Mouse (Mus musculus) urinary bladder, adult 2 months (tissue): ENCODE measurements around the gene Vmn2r83. TPM values are rescaled to one million over a fixed set of nuclear protein-coding genes. Genes with fewer than 3 reads are reported as not detected.
"Not testable (repeated sequence)": the region's sequence is repeated elsewhere in the genome, so short reads cannot be mapped to it uniquely, and the experiment has no call there.

ENCODE experiments used
- DNase-seq: peaks from one replicate; pipeline ENCODE4 v3.0.0; 2022; ENCODE audit warnings: low spot score
- polyA plus RNA-seq: library from polyadenylated mRNA; depleted of rRNA; stranded (reverse); fragments of >200 nt; gene quantifications from 2 replicates; pipeline ENCODE4 v1.2.3, GENCODE M21; 2012; rRNA removed

Vmn2r83 gene
- polyA plus RNA-seq: not detected in 2 replicates

DNA sequence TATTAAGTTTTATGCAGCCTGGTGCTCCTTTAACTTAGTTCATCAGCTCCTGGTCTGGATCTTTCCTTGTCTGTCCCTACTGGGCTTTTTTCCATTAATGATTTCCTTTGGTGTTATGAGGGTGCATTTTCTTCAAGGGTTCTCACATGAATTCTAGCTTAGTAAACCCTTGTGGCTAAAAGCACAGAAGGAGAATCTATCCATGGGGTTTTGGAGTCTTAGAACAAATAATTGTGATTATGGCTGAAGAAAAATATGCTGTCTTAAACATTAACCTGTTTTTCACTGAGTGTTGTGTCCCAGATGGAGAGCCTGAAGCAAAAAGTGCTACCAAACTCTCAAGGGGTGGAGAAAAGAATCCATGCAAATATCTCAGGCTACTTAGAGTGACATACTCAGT lies at the start of gene Vmn2r83:
Gene Vmn2r83, plus strand, starts transcription at position 301 of the 400 bp plus-strand sequence.
- no peak for DNase-seq

DNA sequence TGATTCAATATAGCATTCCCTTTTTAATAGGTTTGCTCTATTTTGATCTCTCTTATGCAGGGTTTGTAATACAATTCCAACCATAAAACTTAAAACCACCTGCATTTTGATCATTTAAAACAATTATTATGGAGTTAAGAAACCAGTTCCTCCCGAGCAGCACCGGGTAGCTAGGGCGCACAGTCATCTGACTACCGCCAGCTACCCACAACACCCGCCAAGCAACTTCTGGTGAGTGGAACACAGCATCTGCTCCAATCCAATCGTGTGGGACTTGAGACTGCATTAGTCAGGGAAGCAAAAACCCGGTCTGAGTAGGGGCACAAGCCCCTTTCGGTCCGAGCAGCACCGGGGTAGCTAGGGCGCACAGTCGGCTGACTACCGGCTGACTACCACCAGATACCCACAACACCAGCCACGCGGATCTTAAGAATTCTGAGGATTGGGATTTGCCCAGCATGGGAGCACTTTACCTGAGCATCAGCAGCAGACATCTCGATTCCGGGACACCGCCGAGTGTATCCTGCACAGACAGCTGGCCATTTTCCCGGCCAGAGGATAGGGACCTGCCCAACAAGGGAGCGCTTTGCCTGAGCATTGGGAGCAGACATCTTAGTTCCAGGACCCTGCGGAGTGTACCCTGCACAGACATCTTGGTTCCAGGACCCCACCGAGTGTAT lies 33.2 kb upstream of the Vmn2r83 start:
- not testable (repeated sequence) for DNase-seq

DNA sequence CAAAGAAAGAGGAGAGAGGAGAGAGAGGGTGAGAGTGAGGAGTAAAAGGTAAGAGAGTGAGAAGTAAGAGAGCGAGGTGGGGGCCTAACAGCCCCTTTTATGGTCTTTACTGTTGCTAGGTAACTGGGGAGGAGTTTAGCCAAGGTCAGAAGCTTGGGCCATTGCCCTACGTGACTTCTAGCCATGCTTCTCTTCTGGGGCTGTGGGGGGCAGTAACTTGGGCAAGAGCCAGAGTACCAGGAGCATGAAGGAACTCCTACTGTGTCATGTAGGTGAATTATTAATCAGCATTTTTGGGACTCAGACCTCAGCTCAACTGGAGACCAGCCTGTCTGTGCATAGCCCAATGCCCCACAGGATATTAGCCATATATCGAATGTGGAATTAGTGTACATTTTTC lies 27.4 kb downstream of the Vmn2r83 start:
- DNase-seq: no peak

DNA sequence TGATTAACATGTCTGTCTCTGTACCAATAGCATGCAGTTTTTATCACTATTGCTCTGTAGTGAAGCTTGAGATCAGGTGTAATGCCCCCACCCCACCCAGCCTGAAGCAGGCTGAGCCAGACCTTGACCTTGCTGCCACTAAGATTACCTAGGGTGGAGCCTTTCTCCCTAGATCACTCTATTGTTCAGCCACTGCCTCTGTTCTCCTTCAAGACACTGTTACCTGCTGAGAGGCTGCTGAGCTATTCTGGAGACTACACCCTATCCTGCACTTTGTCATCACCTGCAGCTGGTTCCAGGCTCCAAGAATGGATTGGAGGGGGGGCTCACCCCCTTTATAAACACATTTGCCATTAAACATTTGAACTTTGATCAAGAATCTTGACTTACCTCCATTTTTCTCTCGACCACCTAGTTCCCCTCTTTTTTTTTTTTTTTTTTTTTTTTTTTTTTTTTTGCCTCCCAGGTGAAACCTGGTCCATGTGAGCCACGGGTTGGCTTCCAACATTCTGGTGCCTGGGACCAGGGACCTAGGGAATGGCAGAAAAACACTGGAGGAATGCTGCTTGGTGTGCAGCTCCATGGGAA lies 28.3 kb downstream of the Vmn2r83 start:
- DNase-seq: no peak

- no peak for DNase-seq
Measured at GRCm38 (mm10) chr10:79502830-79503644, 34.5 kb downstream of the Vmn2r83 start.

DNA sequence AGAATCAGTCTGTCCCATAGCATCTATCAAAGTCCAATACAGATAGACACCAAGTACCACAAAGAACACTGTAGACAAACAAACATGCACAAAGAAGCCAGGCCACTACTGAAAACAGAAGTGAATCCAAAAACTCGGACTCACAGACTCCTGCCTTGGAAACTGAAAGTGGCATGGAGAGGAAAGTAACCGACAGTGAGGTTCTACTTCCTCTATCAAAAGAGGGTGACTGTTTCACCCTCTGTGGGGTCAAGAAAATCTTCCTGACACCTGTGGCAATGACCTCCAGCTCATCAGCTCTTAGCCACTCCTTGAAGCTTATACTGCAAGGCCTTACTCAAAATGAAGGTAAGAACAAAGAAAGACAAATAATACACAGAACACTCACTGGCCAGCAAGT lies 38.2 kb downstream of the Vmn2r83 start:
- no peak for DNase-seq

DNA sequence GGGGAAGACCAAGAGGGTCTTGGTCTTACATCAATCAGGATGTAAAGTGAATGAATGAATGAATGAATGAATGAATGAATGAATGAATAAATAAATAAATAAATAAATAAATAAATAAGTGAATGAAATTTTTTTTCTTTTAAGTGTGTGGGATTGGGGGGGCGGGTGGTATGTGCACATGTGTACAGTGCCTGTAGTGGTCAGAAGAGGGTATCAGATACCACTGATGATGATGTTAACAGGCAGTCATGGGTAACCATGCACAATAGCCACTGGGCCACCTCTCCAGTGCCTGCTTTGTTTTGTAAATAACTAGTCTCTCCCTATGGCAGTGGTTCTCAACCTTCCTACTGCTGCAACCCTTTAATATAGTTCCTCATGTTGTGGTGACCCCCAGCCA lies 55.9 kb downstream of the Vmn2r83 start:
- no peak for DNase-seq

- DNase-seq: no peak
Measured at GRCm38 (mm10) chr10:79525456-79526325, 57.2 kb downstream of the Vmn2r83 start.

DNA sequence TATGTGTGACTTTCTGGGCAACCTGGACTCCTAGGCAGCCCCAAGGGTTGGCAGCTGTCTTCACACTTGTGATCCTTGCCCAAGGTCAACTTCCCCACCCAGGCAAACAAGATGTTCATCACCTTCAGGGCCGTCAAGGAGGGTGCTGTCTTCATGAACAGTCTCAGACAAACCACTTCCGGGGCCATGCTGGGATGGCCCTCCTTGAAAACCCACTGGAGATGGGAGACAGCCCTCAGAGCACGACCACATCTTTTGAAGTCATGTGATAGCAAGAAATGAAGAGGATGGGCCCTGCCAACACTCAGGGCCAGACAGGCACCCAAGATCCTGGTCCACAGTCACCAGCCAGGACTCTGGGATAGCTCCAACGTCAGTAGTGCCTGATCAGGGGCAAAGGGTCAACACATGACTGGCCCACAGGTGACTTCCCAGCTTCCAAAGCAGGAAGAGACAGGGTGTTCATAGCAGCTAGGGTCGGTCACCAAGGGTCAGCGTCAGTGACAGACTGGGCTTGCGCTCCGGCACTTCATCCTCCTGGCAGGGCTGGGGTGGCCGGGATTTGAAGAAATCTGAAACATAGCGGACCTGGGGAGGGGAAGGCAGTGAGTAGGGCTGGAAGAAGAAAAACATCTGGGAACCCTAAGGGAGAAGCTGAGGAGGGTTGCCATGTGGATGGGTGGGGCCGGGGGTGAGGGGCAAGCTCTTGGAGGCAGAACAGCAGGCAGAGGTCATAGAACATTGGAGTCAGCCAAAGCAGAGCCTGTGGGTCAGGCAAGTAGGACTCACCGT lies 58.3 kb downstream of the Vmn2r83 start:
- no peak for DNase-seq

DNA sequence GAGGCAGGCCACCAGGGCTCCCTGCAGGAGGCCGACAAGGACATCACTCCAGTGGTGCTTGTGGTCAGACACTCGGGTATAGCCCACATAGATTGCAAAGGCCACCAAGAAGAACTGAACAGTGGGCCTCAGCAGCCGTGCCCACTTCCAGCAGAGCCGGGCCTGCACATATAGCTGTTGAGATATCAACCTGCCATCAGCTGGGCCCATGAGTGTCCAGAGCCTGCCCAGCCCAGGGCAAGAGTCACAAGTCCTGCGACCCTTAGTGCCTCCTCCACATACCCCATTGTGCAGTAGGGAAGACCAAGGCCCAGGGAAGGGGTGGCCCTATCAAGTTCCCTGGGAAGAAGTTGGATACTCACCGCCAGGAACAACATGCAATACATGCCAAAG lies 58.9 kb downstream of the Vmn2r83 start:
- no peak for DNase-seq

DNA sequence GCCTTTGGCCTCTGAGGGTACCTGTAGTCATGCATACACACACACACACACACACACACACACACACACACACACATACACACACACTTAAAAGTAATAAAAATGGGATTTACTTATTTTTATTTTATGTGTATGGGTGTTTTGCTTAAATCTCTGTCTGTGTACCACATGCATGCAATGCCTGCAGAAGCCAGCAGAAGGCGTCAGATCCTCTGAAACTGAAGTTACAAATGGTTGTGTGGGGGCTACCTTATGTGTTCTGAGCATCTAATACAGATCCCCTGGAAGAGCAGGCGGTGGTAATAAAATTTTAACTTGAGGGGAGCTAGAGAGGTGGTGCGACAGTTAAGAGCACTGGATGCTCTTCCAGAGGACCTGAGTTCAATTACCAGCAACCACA lies 59.5 kb downstream of the Vmn2r83 start:
- DNase-seq: no peak

GRCm38 (mm10) chr10:79530241-79530640 lies 61.7 kb downstream of the Vmn2r83 start:
- DNase-seq: no peak

GRCm38 (mm10) chr10:79530721-79531120 lies 62.2 kb downstream of the Vmn2r83 start:
- no peak for DNase-seq

DNA sequence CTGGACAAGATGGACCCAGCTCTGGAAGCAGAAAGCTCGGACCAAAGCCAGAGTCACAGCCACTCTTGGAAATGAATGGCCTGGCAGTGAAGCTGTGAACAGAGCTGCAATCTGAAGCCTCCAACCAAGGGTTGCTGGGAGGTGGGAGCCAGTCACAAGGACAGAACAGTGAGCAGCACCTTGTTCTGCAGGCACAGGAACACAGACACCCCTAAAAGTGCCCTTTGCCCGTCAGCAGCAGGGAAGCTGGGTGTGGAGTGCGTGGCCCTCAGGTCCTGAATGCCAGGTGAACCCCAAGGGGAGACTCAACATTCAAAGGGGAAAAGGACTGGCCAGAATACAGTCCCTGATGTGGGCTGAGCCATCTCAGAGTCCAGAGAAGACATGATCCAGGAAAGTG lies 63.1 kb downstream of the Vmn2r83 start:
- no peak for DNase-seq

DNA sequence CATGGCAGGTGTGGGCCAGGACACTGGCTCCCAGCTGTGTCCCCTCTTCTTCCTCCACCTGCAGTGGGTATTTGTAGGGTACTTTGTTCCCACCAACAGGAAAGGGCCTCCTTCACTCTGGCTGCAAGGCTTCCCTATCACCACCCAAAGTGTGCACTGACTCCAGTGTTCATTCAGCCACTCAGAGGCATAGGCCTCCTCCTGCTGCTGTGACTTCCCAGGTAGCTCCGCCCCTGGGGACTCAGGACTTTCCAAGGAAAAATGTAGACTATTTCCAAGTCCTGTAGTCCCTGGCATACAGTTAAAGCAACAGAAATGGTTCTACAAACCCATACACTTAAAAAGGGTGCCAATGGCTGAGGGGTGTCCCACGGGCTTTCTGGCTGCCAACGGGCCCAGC lies 64.1 kb downstream of the Vmn2r83 start:
- peak; percentile 23 for DNase-seq

DNA sequence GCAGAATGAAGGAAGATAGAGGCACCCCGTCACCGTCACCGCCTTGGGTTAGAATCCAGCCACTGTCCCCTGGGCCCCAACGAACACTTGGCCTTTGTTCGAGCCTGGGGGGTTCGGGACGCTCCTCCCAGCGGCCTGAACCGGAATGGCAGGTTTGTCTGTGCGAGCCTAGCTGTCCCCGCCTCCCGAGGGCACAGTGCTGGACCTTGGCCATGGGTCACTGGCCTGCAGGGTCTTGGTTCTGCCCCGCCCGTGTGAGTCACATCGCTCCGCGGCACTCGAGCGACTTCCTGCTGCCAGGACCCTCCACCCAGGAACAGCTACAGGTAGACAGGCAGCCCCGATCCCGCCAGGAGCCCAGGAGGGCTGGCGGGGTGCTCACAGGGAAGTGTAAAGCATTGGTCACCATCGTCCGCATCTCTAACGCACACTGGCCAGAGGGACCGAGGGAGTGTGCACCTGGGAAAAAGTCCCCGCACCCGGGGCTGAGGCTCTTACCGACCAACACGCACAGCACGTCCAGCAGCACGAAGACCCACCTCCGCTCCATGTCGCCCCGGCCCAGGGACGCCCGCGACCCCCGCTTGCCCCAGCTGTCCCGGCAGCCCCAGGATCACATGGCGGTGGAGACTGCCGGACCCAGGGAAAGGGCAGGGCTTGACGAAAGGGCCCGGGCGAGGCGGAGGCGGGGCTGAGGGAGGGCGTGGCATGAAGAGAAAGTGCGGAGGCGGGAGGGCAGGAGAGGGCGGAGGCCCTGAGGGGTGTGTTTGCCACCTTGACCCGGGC lies 64.8 kb downstream of the Vmn2r83 start, which contains the start of gene Plpp2:
Gene Plpp2, minus strand, starts transcription at position 671 of the 786 bp plus-strand sequence.
- peak; percentile 75 for DNase-seq

GRCm38 (mm10) chr10:79534426-79534825 lies 65.9 kb downstream of the Vmn2r83 start:
- no peak for DNase-seq

GRCm38 (mm10) chr10:79535431-79535830 lies 66.9 kb downstream of the Vmn2r83 start:
- peak; percentile 7 for DNase-seq

DNA sequence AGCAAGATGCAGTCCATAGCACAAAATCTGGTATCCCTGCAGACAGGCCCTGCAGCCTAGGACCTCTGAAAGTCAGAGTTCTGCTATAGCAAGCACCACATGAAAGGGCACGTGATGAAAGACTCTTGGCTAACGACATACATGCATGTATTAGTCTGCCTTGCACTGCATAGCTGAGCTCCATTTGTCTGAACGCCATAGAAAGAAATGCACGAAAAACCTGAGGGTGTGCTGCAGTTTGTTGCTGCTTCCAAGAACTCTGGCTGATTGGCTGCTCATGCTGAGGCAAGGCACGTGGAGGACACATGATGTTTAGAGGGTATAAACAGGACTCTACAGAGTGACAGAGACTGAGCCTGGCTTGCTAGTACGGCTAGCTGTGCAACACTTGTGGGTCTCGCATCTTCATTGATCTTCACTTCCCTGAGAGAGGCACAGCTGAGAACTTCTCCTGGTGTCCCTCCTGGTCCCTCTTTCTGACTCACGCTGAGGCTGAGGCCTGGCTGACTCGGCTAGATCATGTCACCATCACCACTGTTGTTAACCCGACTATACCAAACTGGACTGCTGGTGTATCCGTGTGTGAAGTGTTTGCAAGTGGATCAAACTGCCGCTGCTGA lies 68.0 kb downstream of the Vmn2r83 start:
- peak; percentile 15 for DNase-seq

DNA sequence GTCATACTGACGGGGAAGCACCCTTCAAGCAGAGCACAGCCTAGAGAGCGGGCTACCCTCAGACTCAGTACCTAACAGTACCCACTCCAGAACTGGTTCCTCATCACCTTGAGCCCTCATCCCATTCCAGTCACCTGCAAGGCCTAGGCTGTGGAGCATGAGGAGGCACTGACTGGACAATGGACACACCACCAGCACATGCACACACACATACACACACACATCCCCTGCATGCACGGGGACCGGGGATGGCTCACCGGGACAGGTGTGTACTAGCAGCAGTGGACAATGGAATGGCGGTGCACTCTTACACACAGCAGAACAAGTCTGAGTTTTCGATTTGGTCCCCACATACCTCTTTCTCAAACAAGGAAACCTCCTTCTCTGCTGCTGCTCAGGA lies 68.7 kb downstream of the Vmn2r83 start:
- DNase-seq: peak; percentile 12
